Mouse (Mus musculus) MEL (cell line): ENCODE results near the gene Snw1. TPM values are rescaled to one million over a fixed set of nuclear protein-coding genes. Genes with fewer than 3 reads are reported as not detected.

Experiments
- DNase-seq: peaks from one replicate; pipeline ENCODE4 v3.0.0; 2011; ENCODE audit warnings: low read depth, low spot score
- H3K27ac ChIP-seq: 2 replicates; pipeline ENCODE4 v1.5.1; 2012; ENCODE audit warnings: low read depth, mild to moderate bottlenecking, control low read depth, low read length, moderate library complexity; ENCODE audit not compliant: control insufficient read depth
- H3K27me3 ChIP-seq, 2 experiments: fragments of 150-350 bp in 1 of 2; sonication (generic) in 1 of 2; 2 replicates each; pipeline ENCODE4 v1.6.1; 2012; ENCODE audit warnings: low read length in 2 of 2, mild to moderate bottlenecking in 2 of 2, improper control_type of control experiment in 1 of 2, moderate library complexity in 1 of 2; ENCODE audit not compliant: insufficient read depth in 2 of 2, control insufficient read depth in 1 of 2
- H3K36me3 ChIP-seq, 2 experiments: 2 replicates each; pipeline ENCODE4 v1.6.1; 2012 to 2014; ENCODE audit warnings: low read length in 2 of 2, improper control_type of control experiment in 1 of 2, inconsistent platforms in 1 of 2, mild to moderate bottlenecking in 1 of 2; ENCODE audit not compliant: insufficient read depth in 2 of 2, control insufficient read depth in 1 of 2
- H3K4me1 ChIP-seq, 2 experiments: fragments of 150-350 bp in 1 of 2; sonication (generic) in 1 of 2; 2 replicates each; pipeline ENCODE4 v1.6.1; 2012; ENCODE audit warnings: low read length in 2 of 2, improper control_type of control experiment in 1 of 2, mild to moderate bottlenecking in 1 of 2; ENCODE audit not compliant: insufficient read depth in 2 of 2, control insufficient read depth in 1 of 2
- H3K4me3 ChIP-seq, 2 experiments: fragments of 150-350 bp in 1 of 2; sonication (generic) in 1 of 2; 2 replicates each; pipeline ENCODE4 v1.5.1; 2012; ENCODE audit warnings: low read depth in 2 of 2, low read length in 2 of 2, mild to moderate bottlenecking in 2 of 2, moderate library complexity in 2 of 2, control low read depth in 1 of 2, improper control_type of control experiment in 1 of 2; ENCODE audit not compliant: control insufficient read depth in 1 of 2, insufficient read depth in 1 of 2
- H3K79me2 ChIP-seq: 2 replicates; pipeline ENCODE4 v1.6.1; 2012; ENCODE audit warnings: mild to moderate bottlenecking, low read length, moderate library complexity; ENCODE audit not compliant: control insufficient read depth, poor library complexity, insufficient read depth
- H3K9ac ChIP-seq: 2 replicates; pipeline ENCODE4 v1.6.1; 2012; ENCODE audit warnings: low read depth, mild to moderate bottlenecking, control low read depth, low read length, moderate library complexity; ENCODE audit not compliant: control insufficient read depth, poor library complexity, severe bottlenecking
- H3K9me3 ChIP-seq: fragments of 150-350 bp; sonication (generic); replicated peaks from 2 replicates; pipeline ENCODE4 v1.6.1; 2012; ENCODE audit warnings: mild to moderate bottlenecking, low read length, improper control_type of control experiment, moderate library complexity; ENCODE audit not compliant: insufficient read depth
- BHLHE40 ChIP-seq: IDR thresholded peaks from 2 replicates; pipeline ENCODE4 v1.6.1; 2012; ENCODE audit warnings: low read depth, mild to moderate bottlenecking, inconsistent platforms, low read length, improper control_type of control experiment, borderline replicate concordance
- CHD2 ChIP-seq: IDR thresholded peaks from 2 replicates; pipeline ENCODE4 v1.6.1; 2011; ENCODE audit warnings: low read length, improper control_type of control experiment
- CTCF ChIP-seq, 3 experiments: IDR thresholded peaks in 2 of 3; conservative IDR thresholded peaks in 1 of 3; 2 replicates each; pipeline ENCODE4 v1.5.1; 2011 to 2012; ENCODE audit warnings: low read length in 3 of 3, low read depth in 2 of 3, mild to moderate bottlenecking in 2 of 3, improper control_type of control experiment in 1 of 3, inconsistent platforms in 1 of 3, mixed read lengths in 1 of 3, moderate library complexity in 1 of 3; ENCODE audit not compliant: control insufficient read depth in 1 of 3, insufficient read depth in 1 of 3, poor library complexity in 1 of 3, severe bottlenecking in 1 of 3
- E2F4 ChIP-seq: IDR thresholded peaks from 2 replicates; pipeline ENCODE4 v1.6.1; 2011; ENCODE audit warnings: low read depth, low read length, improper control_type of control experiment, borderline replicate concordance
- EP300 ChIP-seq, 2 experiments: IDR thresholded peaks; 2 replicates each; pipeline ENCODE4 v1.6.1; 2011; ENCODE audit warnings: improper control_type of control experiment in 2 of 2, low read length in 2 of 2, low read depth in 1 of 2, mild to moderate bottlenecking in 1 of 2
- ETS1 ChIP-seq: IDR thresholded peaks from 2 replicates; pipeline ENCODE4 v1.6.1; 2012; ENCODE audit warnings: low read depth, mild to moderate bottlenecking, inconsistent platforms, low read length, improper control_type of control experiment, moderate library complexity
- GABPA ChIP-seq: IDR thresholded peaks from 2 replicates; pipeline ENCODE4 v1.6.1; 2012; ENCODE audit warnings: low read depth, mild to moderate bottlenecking, inconsistent platforms, low read length, improper control_type of control experiment, moderate library complexity
- JUND ChIP-seq: IDR thresholded peaks from 2 replicates; pipeline ENCODE4 v1.6.1; 2011; ENCODE audit warnings: low read depth, mild to moderate bottlenecking, improper control_type of control experiment, low read length
- MAX ChIP-seq: IDR thresholded peaks from 2 replicates; pipeline ENCODE4 v1.6.1; 2011; ENCODE audit warnings: low read length, improper control_type of control experiment
- MAZ ChIP-seq: IDR thresholded peaks from 2 replicates; pipeline ENCODE4 v1.6.1; 2012; ENCODE audit warnings: low read depth, mild to moderate bottlenecking, inconsistent platforms, low read length, improper control_type of control experiment
- MEF2A ChIP-seq: IDR thresholded peaks from 2 replicates; pipeline ENCODE4 v1.6.1; 2014; ENCODE audit warnings: low read depth, mild to moderate bottlenecking, inconsistent platforms, low read length, improper control_type of control experiment; ENCODE audit not compliant: poor library complexity, insufficient replicate concordance, severe bottlenecking; ENCODE audit errors: extremely low read depth
- MYC ChIP-seq: IDR thresholded peaks from 2 replicates; pipeline ENCODE4 v1.6.1; 2011; ENCODE audit warnings: low read depth, mild to moderate bottlenecking, low read length, improper control_type of control experiment, moderate library complexity
- NELFE ChIP-seq: IDR thresholded peaks from 2 replicates; pipeline ENCODE4 v1.6.1; 2011; ENCODE audit warnings: low read depth, low read length, improper control_type of control experiment
- POLR2AphosphoS2 ChIP-seq: IDR thresholded peaks from 2 replicates; pipeline ENCODE4 v1.6.1; 2011; ENCODE audit warnings: low read length, improper control_type of control experiment
- RAD21 ChIP-seq: IDR thresholded peaks from 2 replicates; pipeline ENCODE4 v1.6.1; 2011; ENCODE audit warnings: mild to moderate bottlenecking, low read depth, low read length, improper control_type of control experiment
- SIN3A ChIP-seq: IDR thresholded peaks from 2 replicates; pipeline ENCODE4 v1.6.1; 2012; ENCODE audit warnings: low read length, improper control_type of control experiment, inconsistent platforms
- SMC3 ChIP-seq: IDR thresholded peaks from 2 replicates; pipeline ENCODE4 v1.6.1; 2011; ENCODE audit warnings: low read depth, low read length, improper control_type of control experiment
- TAL1 ChIP-seq: IDR thresholded peaks from 2 replicates; pipeline ENCODE4 v1.6.1; 2012; ENCODE audit warnings: mild to moderate bottlenecking, inconsistent platforms, low read length, moderate library complexity, mixed read lengths
- TBP ChIP-seq: IDR thresholded peaks from 2 replicates; pipeline ENCODE4 v1.8.0; 2011; ENCODE audit warnings: low read depth, low read length, improper control_type of control experiment
- USF1 ChIP-seq: IDR thresholded peaks from 2 replicates; pipeline ENCODE4 v1.6.1; 2014; ENCODE audit warnings: low read depth, mild to moderate bottlenecking, inconsistent platforms, low read length, improper control_type of control experiment, moderate library complexity
- ZC3H11A ChIP-seq: IDR thresholded peaks from 2 replicates; pipeline ENCODE4 v1.6.1; 2012; ENCODE audit warnings: low read depth, mild to moderate bottlenecking, inconsistent platforms, low read length, improper control_type of control experiment
- ZKSCAN1 ChIP-seq: IDR thresholded peaks from 2 replicates; pipeline ENCODE4 v1.6.1; 2012; ENCODE audit warnings: low read depth, mild to moderate bottlenecking, inconsistent platforms, low read length, improper control_type of control experiment, moderate library complexity
- ZMIZ1 ChIP-seq: IDR thresholded peaks from 2 replicates; pipeline ENCODE4 v1.6.1; 2012; ENCODE audit warnings: low read depth, mild to moderate bottlenecking, inconsistent platforms, low read length, improper control_type of control experiment, moderate library complexity
- ZNF384 ChIP-seq: IDR thresholded peaks from 2 replicates; pipeline ENCODE4 v1.6.1; 2012; ENCODE audit warnings: low read depth, mild to moderate bottlenecking, inconsistent platforms, low read length, improper control_type of control experiment
- polyA plus RNA-seq, 2 experiments: library from polyadenylated mRNA; stranded (reverse) in 1 of 2; unstranded in 1 of 2; fragments of >175 nt in 1 of 2; fragments of >200 nt in 1 of 2; gene quantifications; 2 replicates each; pipeline versions ENCODE4 v1.2.1 to v1.2.4; 2012; ENCODE audit warnings: low replicate concordance in 2 of 2, low read depth in 1 of 2; ENCODE audit not compliant: insufficient read length in 2 of 2, insufficient read depth in 1 of 2, missing spikeins in 1 of 2
- total RNA-seq: library from RNA; depleted of rRNA; stranded (reverse); fragments of 300-350 nt; gene quantifications from 2 replicates; pipeline ENCODE4 v1.2.3, GENCODE M21; 2012

Gene Snw1
- total and polyA plus RNA-seq, 3 experiments: 40.8 to 108 (median 92.1) TPM

DNA sequence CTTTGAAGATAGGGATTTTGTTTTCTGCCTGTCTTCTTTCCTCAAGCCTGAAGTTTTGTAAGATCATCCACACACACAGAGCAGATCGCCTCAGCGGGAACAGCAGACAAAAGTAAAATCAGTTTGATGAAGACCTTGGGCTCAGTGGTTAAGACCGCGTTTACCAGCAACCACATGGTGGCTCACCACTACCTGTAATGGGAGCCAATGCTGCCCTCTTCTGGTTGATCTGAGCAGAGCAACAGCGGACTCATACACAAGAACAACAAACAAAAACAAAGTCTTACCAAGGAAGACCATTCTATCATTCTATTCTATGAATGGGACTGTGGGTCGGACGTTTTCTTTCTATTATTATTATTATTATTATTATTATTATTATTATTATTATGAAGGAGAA, 55.4 kb downstream of the Snw1 start:
- no peaks in the 10 kb centered on the region for H3K27me3 ChIP-seq
- peak; percentile 66 for DNase-seq
- H3K27ac ChIP-seq: no peak overlapping the region
- H3K9me3 ChIP-seq: no peaks in the 10 kb centered on the region
- H3K36me3 ChIP-seq: peaks cover 0 to 6% of the 10 kb centered on the region in 2 experiments; a peak in 2 of 4 replicates
- H3K9ac ChIP-seq: no peak overlapping the region
- peaks cover 2 to 16% of the 10 kb centered on the region in 2 experiments; a peak in 3 of 4 replicates for H3K4me1 ChIP-seq
- TF ChIP-seq ZC3H11A (peak; percentile 19; the same call in 1 of the 2 replicates), ZNF384 (peak; percentile 10; the same call in 1 of the 2 replicates), JUND (no peak), RAD21 (peak; percentile 41), SMC3 (peak; percentile 56), ZKSCAN1 (no peak), MYC (peak; percentile 45; the same call in 1 of the 2 replicates), SIN3A (no peak), CTCF (IDR thresholded peaks at IDR 0.05 in 2 of 3, conservative IDR thresholded peaks at IDR 0.05 in 1 of 3; ENCODE audit: control insufficient read depth in 1 of 3, insufficient read depth in 1 of 3, low read depth in 2 of 3, low read length in 3 of 3, poor library complexity in 1 of 3, severe bottlenecking in 1 of 3) (peak; percentile 58 to 79 (median 70)), E2F4 (no peak)
- no peaks in the 10 kb centered on the region for H3K79me2 ChIP-seq
- no peak overlapping the region for H3K4me3 ChIP-seq

DNA sequence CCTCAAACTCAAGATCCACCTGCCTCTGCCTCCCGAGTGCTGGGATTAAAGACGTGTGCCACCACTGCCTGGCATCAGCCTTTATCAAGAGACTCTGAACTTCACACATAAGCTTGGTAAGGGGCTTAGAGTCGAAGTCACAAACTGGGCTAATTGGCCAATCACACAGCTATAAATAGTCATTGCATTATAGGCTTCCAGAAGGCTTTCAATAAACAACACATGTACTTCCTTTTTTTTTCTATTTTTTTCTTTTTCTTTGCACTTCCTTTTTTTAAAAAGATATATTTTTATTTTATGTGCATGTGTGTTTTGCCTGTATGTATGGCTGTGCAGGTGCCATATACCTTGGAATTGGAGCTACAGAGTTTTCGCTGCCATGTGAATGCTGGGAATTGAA, 56.7 kb downstream of the Snw1 start:
- no peak overlapping the region for H3K4me3 ChIP-seq
- peaks cover 2 to 21% of the 10 kb centered on the region in 2 experiments; a peak in 3 of 4 replicates for H3K4me1 ChIP-seq
- no peaks in the 10 kb centered on the region for H3K79me2 ChIP-seq
- DNase-seq: peak; percentile 43
- peak overlapping the region; percentile 10; the same call in 1 of the 2 replicates for H3K9ac ChIP-seq
- TF ChIP-seq BHLHE40 (no peak), TBP (no peak), CHD2 (no peak), MYC (no peak), ZMIZ1 (no peak), POLR2AphosphoS2 (no peak), E2F4 (no peak), JUND (no peak), USF1 (no peak), MAX (no peak), ZNF384 (peak; percentile 96), NELFE (no peak), TAL1 (no peak), MEF2A (peak; percentile 74; the same call in 1 of the 2 replicates), EP300 (IDR thresholded peaks at IDR 0.05; ENCODE audit: low read depth in 1 of 2, low read length in 2 of 2) (peak in 1 of 2 experiments; percentile 59; a peak in 1 of 4 replicates), MAZ (no peak), SMC3 (no peak), RAD21 (no peak), SIN3A (peak; percentile 12; the same call in 1 of the 2 replicates), ETS1 (0 out of 2 replicates have a peak, but pooled peaks have one; percentile 8), GABPA (no peak), ZKSCAN1 (no peak)
- H3K27me3 ChIP-seq: no peaks in the 10 kb centered on the region
- no peak overlapping the region for H3K27ac ChIP-seq
- H3K9me3 ChIP-seq: no peaks in the 10 kb centered on the region
- H3K36me3 ChIP-seq: peaks cover 0 to 6% of the 10 kb centered on the region in 2 experiments; a peak in 2 of 4 replicates
